Mouse (Mus musculus) embryonic facial prominence, embryonic 14.5 days (tissue): Measurements from ENCODE around the gene Traf3. TPM values are rescaled to one million over a fixed set of nuclear protein-coding genes. Genes with fewer than 3 reads are reported as not detected.

Experiments
- ATAC-seq: fragments of 200-750 bp; cut with Nextera tagmentation; 2 replicates; pipeline ENCODE4 v1.8.0; 2017; ENCODE audit warnings: low read depth, moderate number of reproducible peaks, moderate TSS enrichment
- DNase-seq: peaks from one replicate; pipeline ENCODE4 v3.0.0-alpha.2; 2015; ENCODE audit warnings: low spot score
- H3K27ac ChIP-seq: fragments of 300-500 bp; sonication (generic); replicated peaks from 2 replicates; pipeline ENCODE4 v1.5.1; 2014; ENCODE audit warnings: low read depth, mild to moderate bottlenecking, low read length, moderate library complexity
- H3K27me3 ChIP-seq: fragments of 300-500 bp; sonication (generic); replicated peaks from 2 replicates; pipeline ENCODE4 v1.6.1; 2014; ENCODE audit warnings: low read length; ENCODE audit not compliant: control insufficient read depth, insufficient read depth
- H3K36me3 ChIP-seq: fragments of 300-500 bp; sonication (generic); 2 replicates; pipeline ENCODE4 v1.6.1; 2014; ENCODE audit warnings: low read length, mixed read lengths; ENCODE audit not compliant: control insufficient read depth, insufficient read depth
- H3K4me1 ChIP-seq: fragments of 300-500 bp; sonication (generic); 2 replicates; pipeline ENCODE4 v1.6.1; 2014; ENCODE audit warnings: antibody characterized with exemption, low read length; ENCODE audit not compliant: control insufficient read depth, insufficient read depth
- H3K4me2 ChIP-seq: fragments of 300-500 bp; sonication (generic); 2 replicates; pipeline ENCODE4 v1.6.1; 2014; ENCODE audit warnings: low read depth, mild to moderate bottlenecking, low read length, moderate library complexity, mixed read lengths
- H3K4me3 ChIP-seq: fragments of 300-500 bp; sonication (generic); 2 replicates; pipeline ENCODE4 v1.5.1; 2014; ENCODE audit warnings: low read depth, mild to moderate bottlenecking, low read length
- H3K9ac ChIP-seq: fragments of 300-500 bp; sonication (generic); 2 replicates; pipeline ENCODE4 v1.6.1; 2014; ENCODE audit warnings: low read depth, mild to moderate bottlenecking, low read length, moderate library complexity, mixed read lengths
- H3K9me3 ChIP-seq: fragments of 300-500 bp; sonication (generic); 2 replicates; pipeline ENCODE4 v1.6.1; 2016; ENCODE audit warnings: low read length; ENCODE audit not compliant: control insufficient read depth
- WGBS: fragments of 180-500 bp; shearing (Covaris S2); extraction: QIAGEN DNeasy Blood & Tissue Kit; methylation state at CpG from one replicate; pipeline ENCODE4 v1.1.7; 2014; 5-methylcytosine and 5-hydroxymethylcytosine counted together
- polyA plus RNA-seq: library from polyadenylated mRNA; unstranded; fragments of >200 nt; fragmentation: Nextera tagmentation; extraction: Ambion mirVana; gene quantifications from 2 replicates; pipeline ENCODE4 v1.2.1, GENCODE M21; 2014

Traf3 gene
- polyA plus RNA-seq, 1 experiment from 2014 or later, result 13.4 TPM

DNA sequence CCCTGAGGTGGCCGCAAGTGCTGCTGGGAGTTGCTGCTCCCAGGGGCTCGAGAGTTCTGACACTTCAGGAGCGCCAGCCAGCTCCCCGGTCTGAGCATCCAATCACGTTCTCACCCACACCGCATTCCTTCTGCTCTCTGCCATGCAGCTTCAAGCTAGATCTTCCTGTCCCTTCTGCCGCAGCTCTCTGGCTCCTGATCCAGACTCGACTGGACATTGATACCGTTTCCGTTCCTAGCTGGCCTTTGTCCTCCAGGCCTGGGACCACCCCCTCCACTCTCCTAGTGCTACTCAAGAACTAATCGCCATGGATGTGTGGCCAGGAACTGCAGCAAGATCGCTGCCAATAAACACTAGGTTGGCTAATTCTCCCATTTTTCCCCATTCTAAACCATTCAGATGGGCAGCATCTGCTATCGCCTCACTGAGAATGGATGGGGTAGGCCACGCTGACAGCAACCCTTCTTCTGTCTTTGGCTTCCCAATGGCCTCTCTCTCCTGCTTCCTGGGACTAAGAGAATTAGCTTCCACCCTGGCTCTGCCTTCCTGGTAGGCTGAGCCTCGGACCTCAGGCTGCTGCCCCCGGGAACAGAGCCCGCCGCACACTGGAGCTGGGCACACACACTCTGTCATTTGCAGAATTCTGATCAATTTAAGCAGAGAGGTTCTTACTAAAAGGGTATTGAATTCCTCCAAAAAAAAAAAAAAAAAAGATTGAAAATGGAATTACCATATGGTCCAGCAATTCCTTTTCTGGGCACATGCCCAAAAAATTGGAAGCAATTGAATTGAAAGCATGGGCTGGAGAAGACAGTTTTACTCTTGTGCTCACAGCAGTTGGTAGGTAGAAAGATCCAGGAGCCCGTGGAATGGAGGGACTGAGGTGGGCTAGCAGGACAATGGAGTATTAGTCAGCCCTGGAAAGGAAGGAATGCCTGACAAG, 31.1 kb upstream of the Traf3 start:
- no peaks in the 10 kb centered on the region for H3K36me3 ChIP-seq
- WGBS, result 58% methylated on average over 19 of the region's 19 CpGs
- H3K9ac ChIP-seq, result no peak overlapping the region
- H3K4me2 ChIP-seq, result no peak overlapping the region
- H3K9me3 ChIP-seq, result no peaks in the 10 kb centered on the region
- DNase-seq (peak; percentile 35), ATAC-seq (no peak)
- H3K4me3 ChIP-seq, result no peak overlapping the region
- no peaks in the 10 kb centered on the region for H3K27me3 ChIP-seq
- H3K27ac ChIP-seq, result peak overlapping the region; percentile 58
- peaks cover 6% of the 10 kb centered on the region for H3K4me1 ChIP-seq

GRCm38 (mm10) chr12:111135953-111136352, 30.2 kb upstream of the Traf3 start:
- H3K4me3 ChIP-seq, result no peak overlapping the region
- no peaks in the 10 kb centered on the region for H3K36me3 ChIP-seq
- no peak overlapping the region for H3K27ac ChIP-seq
- H3K9ac ChIP-seq, result no peak overlapping the region
- no peaks in the 10 kb centered on the region for H3K9me3 ChIP-seq
- H3K27me3 ChIP-seq, result no peaks in the 10 kb centered on the region
- WGBS, result 57% methylated on average over 3 of the region's 3 CpGs
- ATAC-seq (peak; percentile 68; the same call in 1 of the 2 replicates), DNase-seq (no peak)
- H3K4me1 ChIP-seq, result peaks cover 6% of the 10 kb centered on the region
- H3K4me2 ChIP-seq, result no peak overlapping the region

DNA sequence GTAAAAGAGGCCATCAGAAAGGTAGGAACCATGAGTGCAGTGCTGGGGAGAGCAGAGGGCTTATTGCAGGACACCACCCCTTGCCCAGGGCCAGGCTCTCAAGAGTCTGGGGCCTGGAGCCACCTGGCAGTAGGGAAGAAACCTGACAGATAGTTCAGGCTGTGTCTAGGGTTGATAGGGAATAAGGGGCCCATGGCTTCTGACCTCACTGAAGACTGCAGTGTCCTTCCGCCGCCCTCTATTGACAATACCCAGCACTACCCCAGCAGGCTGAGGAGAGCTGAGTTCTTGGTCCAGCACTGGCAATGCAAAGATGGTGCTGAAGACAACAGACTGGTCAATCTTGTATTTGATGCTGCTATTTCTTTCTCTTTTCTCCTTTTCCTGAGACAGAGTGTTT, 29.1 kb upstream of the Traf3 start:
- no peaks in the 10 kb centered on the region for H3K36me3 ChIP-seq
- H3K27me3 ChIP-seq, result no peaks in the 10 kb centered on the region
- H3K9me3 ChIP-seq, result no peaks in the 10 kb centered on the region
- H3K9ac ChIP-seq, result no peak overlapping the region
- 63% methylated on average over 2 of the region's 2 CpGs for WGBS
- H3K4me2 ChIP-seq, result no peak overlapping the region
- no peak overlapping the region for H3K27ac ChIP-seq
- no peak for ATAC-seq
- H3K4me3 ChIP-seq, result no peak overlapping the region
- no peak for DNase-seq
- H3K4me1 ChIP-seq, result peaks cover 6% of the 10 kb centered on the region

DNA sequence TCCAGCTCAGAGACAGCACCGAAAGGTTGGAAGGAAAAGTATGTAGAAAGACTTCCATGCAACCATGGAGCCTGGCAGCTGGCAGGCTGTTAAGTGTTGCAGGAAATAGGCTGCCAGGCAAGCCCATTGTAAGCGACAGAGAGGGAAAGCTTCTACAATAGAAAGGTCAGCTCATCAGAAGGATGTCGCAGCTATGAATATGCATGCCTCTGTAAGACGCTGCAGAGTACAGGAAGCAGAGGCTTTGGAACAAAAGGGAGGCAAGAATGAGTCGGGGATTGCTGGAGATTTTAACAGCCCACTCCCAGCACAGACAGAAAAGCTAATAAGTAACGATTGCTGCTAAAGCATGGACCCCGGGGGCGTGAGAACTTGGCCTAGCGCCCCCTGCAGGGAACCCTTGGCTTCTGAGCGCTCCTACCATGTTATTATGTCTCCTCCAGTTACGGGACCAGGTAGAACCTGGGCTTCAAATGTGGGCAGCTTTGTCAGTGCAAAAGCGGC, 23.1 kb upstream of the Traf3 start:
- peak overlapping the region; percentile 42 for H3K27ac ChIP-seq
- H3K27me3 ChIP-seq, result no peaks in the 10 kb centered on the region
- peaks cover 16% of the 10 kb centered on the region for H3K4me1 ChIP-seq
- ATAC-seq (peak; percentile 36; the same call in 1 of the 2 replicates), DNase-seq (peak; percentile 54)
- H3K4me2 ChIP-seq, result peak overlapping the region; percentile 13
- no peaks in the 10 kb centered on the region for H3K36me3 ChIP-seq
- WGBS, result 31% methylated on average over 12 of the region's 12 CpGs
- no peak overlapping the region for H3K9ac ChIP-seq
- H3K9me3 ChIP-seq, result no peaks in the 10 kb centered on the region
- H3K4me3 ChIP-seq, result no peak overlapping the region

GRCm38 (mm10) chr12:111143509-111144063, 22.6 kb upstream of the Traf3 start:
- ATAC-seq (peak; percentile 62), DNase-seq (peak; percentile 79)
- Histone ChIP-seq H3K4me2 (peak overlapping the region; percentile 13), H3K27ac (peak overlapping the region; percentile 42), H3K4me1 (peaks cover 16% of the 10 kb centered on the region), H3K9me3 (no peaks in the 10 kb centered on the region), H3K9ac (no peak overlapping the region), H3K4me3 (no peak overlapping the region), H3K36me3 (no peaks in the 10 kb centered on the region), H3K27me3 (no peaks in the 10 kb centered on the region)
- 59% methylated on average over 14 of the region's 16 CpGs for WGBS

- Histone ChIP-seq H3K9ac (no peak overlapping the region), H3K27ac (no peak overlapping the region), H3K4me2 (no peak overlapping the region), H3K27me3 (no peaks in the 10 kb centered on the region), H3K36me3 (no peaks in the 10 kb centered on the region), H3K4me3 (no peak overlapping the region), H3K4me1 (peaks cover 16% of the 10 kb centered on the region), H3K9me3 (no peaks in the 10 kb centered on the region)
- 89% methylated on average over 2 of the region's 2 CpGs for WGBS
- DNase-seq (no peak), ATAC-seq (peak; percentile 26; the same call in 1 of the 2 replicates)
These were observed 21.6 kb upstream of the Traf3 start for GRCm38 (mm10) chr12:111144598-111144997.

DNA sequence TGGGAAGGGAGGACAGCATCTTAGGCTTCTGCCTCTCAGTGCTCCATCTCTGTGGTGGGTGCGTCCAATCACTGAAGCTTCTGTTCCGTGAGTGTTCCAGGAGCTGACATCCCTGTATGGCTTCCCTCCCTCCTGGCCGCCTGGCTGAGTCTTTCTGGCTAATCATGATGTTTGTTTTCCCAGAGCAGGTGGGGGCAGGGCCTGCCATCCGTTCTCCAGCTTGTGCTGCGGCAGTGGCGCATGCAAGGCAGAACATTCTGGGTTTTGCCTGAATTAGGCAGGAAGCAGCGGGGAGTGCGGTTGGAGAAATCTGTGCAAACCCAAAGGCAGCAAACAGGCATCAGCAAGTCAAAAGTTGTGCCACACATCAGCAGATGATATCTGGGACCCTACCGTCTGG, 20.9 kb upstream of the Traf3 start:
- H3K4me3 ChIP-seq, result no peak overlapping the region
- no peak overlapping the region for H3K4me2 ChIP-seq
- peaks cover 16% of the 10 kb centered on the region for H3K4me1 ChIP-seq
- H3K36me3 ChIP-seq, result no peaks in the 10 kb centered on the region
- ATAC-seq (no peak), DNase-seq (no peak)
- WGBS, result 28% methylated on average over 9 of the region's 9 CpGs
- no peaks in the 10 kb centered on the region for H3K9me3 ChIP-seq
- no peak overlapping the region for H3K9ac ChIP-seq
- no peak overlapping the region for H3K27ac ChIP-seq
- H3K27me3 ChIP-seq, result no peaks in the 10 kb centered on the region

- Histone ChIP-seq H3K9me3 (no peaks in the 10 kb centered on the region), H3K4me3 (no peak overlapping the region), H3K4me1 (peaks cover 9% of the 10 kb centered on the region; the same call in 1 of the 2 replicates), H3K27ac (no peak overlapping the region), H3K36me3 (no peaks in the 10 kb centered on the region), H3K27me3 (no peaks in the 10 kb centered on the region), H3K4me2 (no peak overlapping the region; the same call in 1 of the 2 replicates), H3K9ac (no peak overlapping the region)
- 61% methylated on average over 16 of the region's 17 CpGs for WGBS
- no peak for DNase-seq
- ATAC-seq, result no peak
These were observed 16.5 kb upstream of the Traf3 start for GRCm38 (mm10) chr12:111149495-111150235.
